Mouse (Mus musculus) cerebellum, adult 2 months (tissue): ENCODE data around the gene Acer2.

Experiments used
- CTCF ChIP-seq: fragments of 200-500 bp; IDR thresholded peaks from 2 replicates; pipeline ENCODE4 v1.5.1; 2011; ENCODE audit warnings: low read depth, mild to moderate bottlenecking, control low read depth, low read length, moderate library complexity, borderline replicate concordance; ENCODE audit not compliant: insufficient read depth
- POLR2A ChIP-seq: fragments of 200-500 bp; IDR thresholded peaks from 2 replicates; pipeline ENCODE4 v1.6.1; 2011; ENCODE audit warnings: low read length, control low read depth, borderline replicate concordance; ENCODE audit not compliant: insufficient read depth

- TF ChIP-seq CTCF (no peak), POLR2A (no peak)
These were observed 56.0 kb downstream of the Acer2 start for GRCm38 (mm10) chr4:86930101-86930635.
